Mouse (Mus musculus) lung, postnatal 0 days (tissue): Measurements from ENCODE around the gene Trappc5.

Experiments
- CTCF ChIP-seq: IDR thresholded peaks from 2 replicates; pipeline ENCODE4 v1.5.1; 2016; ENCODE audit warnings: antibody characterized with exemption, mild to moderate bottlenecking
- EP300 ChIP-seq: IDR thresholded peaks from 2 replicates; pipeline ENCODE4 v1.6.1; 2016; ENCODE audit warnings: antibody characterized with exemption, mild to moderate bottlenecking, control low read depth

DNA sequence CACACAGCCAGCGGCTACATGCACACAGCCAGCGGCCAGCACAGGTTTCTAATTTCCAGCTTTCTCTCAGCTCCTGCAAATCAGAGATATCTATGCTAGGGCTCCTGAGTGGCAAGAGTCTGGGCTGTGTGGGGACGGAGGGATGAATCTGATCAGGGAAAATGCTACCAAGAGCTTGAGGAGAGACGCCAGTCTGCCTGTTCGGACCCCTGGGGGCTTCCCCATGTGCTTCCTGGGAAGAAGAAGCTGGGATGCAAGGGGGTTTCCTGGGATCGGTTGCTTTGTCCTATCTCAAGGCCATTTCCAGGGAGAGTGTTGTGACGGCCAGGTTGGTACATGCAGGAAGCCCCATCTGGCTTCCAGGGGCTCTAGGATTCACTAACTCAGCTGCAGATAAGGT lies 31.5 kb downstream of the Trappc5 start:
- TF ChIP-seq CTCF, result no peak
- no peak for TF ChIP-seq EP300
